Mouse (Mus musculus) frontal cortex, postnatal 10 days (tissue): ENCODE data around the gene Wnt7b.

Experiments used
- DNase-seq, 2 experiments: peaks; one replicate each; pipeline ENCODE4 v3.0.0; 2022; ENCODE audit warnings: low spot score in 2 of 2, mixed read lengths in 1 of 2

Gene Wnt7b

GRCm38 (mm10) chr15:85507370-85508014 is 74.8 kb downstream of the Wnt7b start:
- DNase-seq = no peak

GRCm38 (mm10) chr15:85506680-85507079 is 75.6 kb downstream of the Wnt7b start:
- no peak for DNase-seq

- no peak for DNase-seq
Observed at GRCm38 (mm10) chr15:85505118-85505925, 77.0 kb downstream of the Wnt7b start.

- no peak for DNase-seq
Observed at GRCm38 (mm10) chr15:85503127-85503526, 79.1 kb downstream of the Wnt7b start, which contains the start of gene 7530416G11Rik. Gene 7530416G11Rik (minus strand): TSS chr15:85503227.

- DNase-seq = no peak
Observed at GRCm38 (mm10) chr15:85500267-85500666, 82.0 kb downstream of the Wnt7b start.

GRCm38 (mm10) chr15:85497981-85498475 is 84.2 kb downstream of the Wnt7b start:
- DNase-seq = no peak

- no peak for DNase-seq
Observed at GRCm38 (mm10) chr15:85497548-85497947, 84.7 kb downstream of the Wnt7b start.

GRCm38 (mm10) chr15:85494163-85494621 is 88.1 kb downstream of the Wnt7b start:
- peak; percentile 58 to 69 for DNase-seq

- DNase-seq = no peak
Observed at GRCm38 (mm10) chr15:85489751-85490150, 92.5 kb downstream of the Wnt7b start.

GRCm38 (mm10) chr15:85488900-85489299 is 93.4 kb downstream of the Wnt7b start:
- no peak for DNase-seq
